Mouse (Mus musculus) spleen, embryonic (tissue): ENCODE data around the gene Diablo.

Source experiments
- CTCF ChIA-PET: fragments of 350-600 bp; sonication (Branson Sonifier 250); formaldehyde crosslinking; loops from one replicate; lab custom pipeline; 2022; lab: Charles Lee

Gene Diablo

DNA sequence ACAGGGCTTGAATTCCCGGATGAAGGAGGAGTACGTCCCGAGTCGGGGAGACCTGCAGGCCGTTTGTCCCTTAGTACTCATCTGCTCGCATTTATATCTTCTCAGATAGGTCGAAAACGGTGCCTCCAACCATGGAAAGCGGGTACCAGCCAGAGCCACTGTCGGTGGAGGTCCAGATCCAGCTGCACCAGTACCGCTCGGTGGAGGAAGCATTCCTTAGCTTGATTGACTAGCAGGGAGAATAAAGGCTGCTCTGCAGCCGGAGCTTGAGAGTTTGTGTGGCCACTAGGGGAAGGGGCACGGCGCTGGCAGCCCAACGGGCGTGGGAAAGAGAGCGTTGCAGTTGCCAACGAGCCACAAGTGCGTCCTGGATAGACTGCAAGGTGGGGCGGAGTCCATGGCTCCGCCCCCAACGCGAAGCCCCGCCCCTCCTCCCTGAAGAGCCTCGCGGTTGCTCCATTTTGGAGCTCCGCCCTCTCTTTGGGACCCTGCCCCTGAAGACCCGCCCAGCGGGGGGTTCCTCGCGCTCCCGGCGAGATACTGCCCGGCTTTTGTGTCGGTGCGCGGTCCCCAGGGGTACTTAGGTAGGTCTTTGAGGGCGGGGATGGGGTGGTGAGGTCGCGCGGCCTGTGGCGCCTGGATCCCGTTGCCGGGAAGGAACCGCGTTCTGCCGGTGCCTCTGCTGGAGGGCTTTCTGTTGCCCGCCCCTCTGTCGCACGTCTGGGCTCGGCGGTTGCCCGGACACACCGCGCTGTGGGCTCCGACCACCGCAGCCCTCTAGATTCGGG lies 15.8 kb downstream of the Diablo start:
- CTCF ChIA-PET: interaction anchor here (0.9 to 1.4 kb wide), 2 partner anchors 22 to 72 kb away, joined by 3 to 4 read pairs; no protein-coding TSS in a partner anchor

DNA sequence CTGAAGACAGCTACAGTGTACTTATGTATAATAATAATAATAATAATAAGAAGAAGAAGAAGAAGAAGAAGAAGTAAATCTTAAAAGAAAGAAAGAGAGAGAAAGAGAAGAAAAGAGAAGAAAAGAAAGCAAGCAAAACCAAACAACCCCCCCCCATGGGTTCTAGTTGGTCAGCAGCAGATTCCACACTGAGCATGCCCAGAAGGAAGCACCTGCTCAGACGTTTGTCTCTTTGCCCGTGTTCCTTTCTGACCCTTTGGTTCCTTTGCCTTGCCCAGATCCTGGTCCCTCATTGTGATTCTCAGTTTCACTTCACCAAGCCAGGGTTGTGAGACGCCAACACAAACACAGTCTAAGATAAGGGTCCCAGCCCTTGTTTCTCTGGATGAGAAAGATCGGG lies 22.0 kb downstream of the Diablo start:
- CTCF ChIA-PET: interaction anchor here (0.7 to 1.2 kb wide), 2 partner anchors 62 to 131 kb away, joined by 4 to 10 read pairs; no protein-coding TSS in a partner anchor

DNA sequence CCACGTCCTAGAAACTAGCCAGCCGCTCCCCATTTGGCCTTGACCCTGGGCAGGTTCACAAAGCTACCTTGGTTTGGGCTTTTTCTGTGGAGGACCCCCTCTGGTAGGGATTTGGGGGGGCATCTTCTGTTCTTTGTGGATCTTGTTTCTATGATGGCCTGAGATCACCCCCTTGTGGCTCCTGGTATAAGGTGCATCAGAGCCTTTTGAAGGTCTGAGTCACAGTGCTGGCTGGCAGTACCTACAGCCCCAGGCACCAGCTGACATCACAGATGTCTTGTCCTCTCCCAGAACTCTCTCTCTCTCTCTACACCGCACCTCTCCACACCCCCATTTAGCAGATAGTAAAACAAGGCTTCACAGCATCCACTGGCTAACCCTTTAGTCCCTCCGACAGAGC lies 24.3 kb downstream of the Diablo start:
- CTCF ChIA-PET: interaction anchor here (0.6 to 1.5 kb wide), 5 partner anchors 30 to 1899 kb away, joined by 3 to 8 read pairs (median 4); no protein-coding TSS in a partner anchor

DNA sequence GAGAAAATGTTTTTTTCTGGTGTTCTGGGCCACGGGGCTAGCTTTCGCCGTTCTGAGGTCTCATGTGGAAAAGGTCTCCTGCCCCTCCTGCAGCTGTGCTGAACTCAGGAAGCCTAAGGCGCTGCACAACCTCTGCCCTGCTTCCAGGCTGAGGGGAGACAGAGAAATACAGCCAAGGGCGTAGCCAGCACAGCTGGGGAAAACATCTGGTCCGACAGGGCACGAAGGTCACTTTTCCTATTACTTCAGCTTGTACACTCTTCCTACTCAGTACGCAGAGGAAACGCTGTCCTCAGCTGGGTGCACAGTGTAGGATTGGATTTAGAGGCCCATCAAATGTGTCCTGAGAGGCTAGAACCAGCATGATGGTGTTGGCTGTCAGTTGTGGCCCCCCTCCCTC lies 34.0 kb downstream of the Diablo start:
- CTCF ChIA-PET: no interaction called here

GRCm38 (mm10) chr5:123489112-123489785 lies 34.7 kb downstream of the Diablo start, which contains the start of the genes Lrrc43 and Il31:
Gene Lrrc43 (plus strand): TSS chr5:123489305.
Gene Il31 (minus strand): TSS chr5:123489489.
- CTCF ChIA-PET: no interaction called here

GRCm38 (mm10) chr5:123487659-123488395 lies 36.1 kb downstream of the Diablo start:
- CTCF ChIA-PET: no interaction called here

- CTCF ChIA-PET: no interaction called here
These were observed 50.2 kb downstream of the Diablo start for GRCm38 (mm10) chr5:123473817-123474216.

- CTCF ChIA-PET: interaction anchor here (0.5 to 0.7 kb wide), 2 partner anchors 19 to 566 kb away, joined by 3 to 10 read pairs; no protein-coding TSS in a partner anchor
These were observed 53.1 kb downstream of the Diablo start for GRCm38 (mm10) chr5:123470784-123471400.

DNA sequence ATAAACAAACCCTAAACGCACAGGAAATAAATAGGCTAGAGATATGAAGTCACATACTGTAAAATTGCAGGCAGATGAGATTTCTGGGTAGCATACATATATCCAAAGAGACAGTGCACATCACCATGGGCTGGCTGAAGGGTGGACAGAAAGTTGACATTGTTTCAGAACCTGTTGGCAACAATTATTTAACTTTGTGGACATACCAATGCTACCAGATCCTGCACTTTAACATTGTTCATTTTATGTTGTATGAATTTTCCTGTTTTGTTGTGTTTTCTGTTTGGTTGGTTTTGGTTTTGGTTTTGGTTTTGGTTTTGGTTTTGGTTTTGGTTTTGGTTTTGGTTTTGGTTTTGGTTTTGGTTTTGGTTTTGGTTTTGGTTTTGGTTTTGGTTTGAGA lies 59.3 kb downstream of the Diablo start:
- CTCF ChIA-PET: interaction anchor here (0.5 kb wide), 1 partner anchor 120 kb away, joined by 3 read pairs; no protein-coding TSS in a partner anchor

DNA sequence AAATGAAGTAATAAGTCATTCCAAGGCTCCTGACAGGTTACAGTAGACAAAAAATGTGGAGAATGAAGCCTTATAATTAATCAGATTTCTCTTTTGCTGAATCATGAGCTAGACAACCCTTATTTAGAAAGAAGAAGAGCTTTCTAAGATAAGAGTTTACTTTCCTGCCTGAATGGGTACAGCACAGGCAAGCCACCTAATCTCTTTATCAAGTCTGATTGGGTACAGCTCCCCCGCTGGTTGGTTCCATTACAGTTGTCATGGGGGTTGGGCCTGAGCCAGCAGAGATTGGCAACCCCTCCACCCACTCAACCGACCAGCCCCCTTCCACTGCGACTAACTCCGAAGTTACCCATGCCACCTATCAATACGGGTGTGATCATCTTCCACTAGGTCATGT lies 62.6 kb downstream of the Diablo start:
- CTCF ChIA-PET: no interaction called here
